Mouse (Mus musculus) midbrain, embryonic 11.5 days (tissue): ENCODE results near the gene Rmdn2. TPM values are rescaled to one million over a fixed set of nuclear protein-coding genes. Genes with fewer than 3 reads are reported as not detected.
A peak's percentile ranks its signal among the peaks of the same experiment; 100 is the strongest.

Experiments
- ATAC-seq: fragments of 200-750 bp; cut with Nextera tagmentation; 2 replicates; pipeline ENCODE4 v1.8.0; 2017; ENCODE audit warnings: moderate TSS enrichment, moderate library complexity; ENCODE audit not compliant: low FRiP score
- DNase-seq: peaks from one replicate; pipeline ENCODE4 v3.0.0; 2015; ENCODE audit warnings: low spot score; ENCODE audit errors: missing footprints
- H3K27ac ChIP-seq: fragments of 300-500 bp; sonication (generic); 2 replicates; pipeline ENCODE4 v1.5.1; 2014; ENCODE audit warnings: low read depth, low read length
- H3K27me3 ChIP-seq: fragments of 300-500 bp; sonication (generic); 2 replicates; pipeline ENCODE4 v1.6.1; 2014; ENCODE audit warnings: mild to moderate bottlenecking, low read length, moderate library complexity, mixed read lengths; ENCODE audit not compliant: control insufficient read depth, insufficient read depth
- H3K36me3 ChIP-seq: fragments of 300-500 bp; sonication (generic); 2 replicates; pipeline ENCODE4 v1.6.1; 2014; ENCODE audit warnings: mild to moderate bottlenecking, low read length, moderate library complexity, mixed read lengths; ENCODE audit not compliant: control insufficient read depth, insufficient read depth
- H3K4me1 ChIP-seq: fragments of 300-500 bp; sonication (generic); 2 replicates; pipeline ENCODE4 v1.6.1; 2014; ENCODE audit warnings: low read length; ENCODE audit not compliant: control insufficient read depth, insufficient read depth
- H3K4me2 ChIP-seq: fragments of 300-500 bp; sonication (generic); 2 replicates; pipeline ENCODE4 v1.6.1; 2014; ENCODE audit warnings: mild to moderate bottlenecking, moderate library complexity
- H3K4me3 ChIP-seq: fragments of 300-500 bp; sonication (generic); 2 replicates; pipeline ENCODE4 v1.5.1; 2014; ENCODE audit warnings: low read depth, low read length
- H3K9ac ChIP-seq: fragments of 300-500 bp; sonication (generic); 2 replicates; pipeline ENCODE4 v1.6.1; 2014; ENCODE audit warnings: low read length
- H3K9me3 ChIP-seq: fragments of 300-500 bp; sonication (generic); 2 replicates; pipeline ENCODE4 v1.6.1; 2016; ENCODE audit warnings: low read length; ENCODE audit not compliant: control insufficient read depth
- WGBS: fragments of 180-500 bp; shearing (Covaris S2); extraction: QIAGEN DNeasy Blood & Tissue Kit; methylation state at CpG from one replicate; pipeline ENCODE4 v1.1.7; 2014; 5-methylcytosine and 5-hydroxymethylcytosine counted together
- polyA plus RNA-seq: library from polyadenylated mRNA; unstranded; fragments of >200 nt; fragmentation: Nextera tagmentation; extraction: Ambion mirVana; gene quantifications from 2 replicates; pipeline ENCODE4 v1.2.1, GENCODE M21; 2014

Rmdn2 gene
- polyA plus RNA-seq, 1 experiment from 2014 or later, result 5.7 TPM

DNA sequence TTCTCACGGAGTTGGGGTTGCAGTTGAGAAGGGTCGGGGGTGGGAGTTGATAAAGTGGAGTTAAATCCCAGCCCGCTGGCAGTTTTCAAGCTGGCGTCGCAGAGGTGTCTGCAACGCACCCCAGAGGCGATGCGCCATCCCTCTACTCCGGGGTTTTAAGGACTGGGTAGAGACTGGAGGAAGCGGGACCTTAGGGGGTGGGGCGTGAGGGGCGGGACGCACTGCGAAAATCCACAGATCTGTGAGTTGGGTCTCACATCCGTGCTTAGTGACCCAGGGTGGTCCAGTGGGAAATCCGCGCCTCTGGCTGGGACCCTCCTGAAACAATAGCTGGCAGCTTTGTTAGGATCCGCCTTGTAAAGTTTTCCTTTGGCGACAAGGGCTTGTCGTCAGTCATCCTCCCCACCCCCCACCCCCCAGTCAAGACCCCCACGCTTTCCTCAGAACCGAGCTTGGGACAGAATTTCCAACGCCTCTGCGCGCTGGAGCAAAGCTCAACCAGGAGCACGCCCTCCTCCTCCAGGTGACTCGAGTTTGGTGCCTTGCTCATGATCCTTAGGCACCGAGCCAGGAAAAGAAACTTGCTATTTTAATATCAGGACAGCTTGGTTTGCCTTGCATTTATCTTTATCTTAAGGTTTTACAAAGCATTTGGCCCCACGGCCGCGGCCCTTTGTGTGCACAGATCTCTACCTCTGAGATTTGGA is 103.4 kb downstream of the Rmdn2 start, which contains the start of gene Cyp1b1:
TSS of gene Cyp1b1 (minus strand) at position 131 of the 707 bp plus-strand sequence.
- peak within 1 kb of the TSS; percentile 58 for H3K9ac ChIP-seq
- ATAC-seq (peak; percentile 45), DNase-seq (no peak)
- H3K4me3 ChIP-seq, result peak within 1 kb of the TSS; percentile 38
- H3K4me1 ChIP-seq, result peaks cover 19% of the 10 kb centered on the region
- no peaks in the 10 kb centered on the region for H3K36me3 ChIP-seq
- WGBS, result under 1% methylated on average over 31 of the region's 31 CpGs
- peak within 1 kb of the TSS; percentile 87 for H3K4me2 ChIP-seq
- H3K9me3 ChIP-seq, result peaks cover 4% of the 10 kb centered on the region; the same call in 1 of the 2 replicates
- H3K27me3 ChIP-seq, result peaks cover 49% of the 10 kb centered on the region
- no peak within 1 kb of the TSS for H3K27ac ChIP-seq

DNA sequence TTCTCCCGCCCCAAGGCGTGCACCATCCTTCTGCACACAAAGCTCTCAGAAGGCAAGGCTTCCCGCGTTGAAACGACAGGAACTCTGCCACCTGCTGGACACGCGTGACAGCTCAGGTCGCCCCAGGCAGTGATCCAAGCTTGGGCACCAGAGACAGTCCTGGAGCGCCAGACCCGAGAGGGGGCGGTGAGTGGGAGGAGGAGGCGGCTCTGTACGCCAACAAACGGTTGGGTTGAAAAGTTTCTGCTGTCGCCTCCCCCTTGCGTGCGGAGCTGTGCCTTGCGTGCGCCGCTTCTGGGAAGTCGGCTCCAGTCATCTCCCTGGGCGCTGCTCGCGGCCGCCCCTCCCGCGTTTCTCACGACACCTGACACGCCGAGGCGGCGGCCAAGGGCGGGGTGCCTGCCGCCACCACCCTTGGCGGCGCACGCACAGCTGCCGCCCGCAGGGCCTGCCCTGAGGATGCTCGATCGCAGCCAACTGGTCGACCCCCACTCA is 104.0 kb downstream of the Rmdn2 start:
- peaks cover 45% of the 10 kb centered on the region for H3K27me3 ChIP-seq
- H3K4me2 ChIP-seq, result peak overlapping the region; percentile 87
- DNase-seq (peak; percentile 99), ATAC-seq (peak; percentile 89)
- peaks cover 4% of the 10 kb centered on the region; the same call in 1 of the 2 replicates for H3K9me3 ChIP-seq
- under 1% methylated on average over 41 of the region's 42 CpGs for WGBS
- H3K36me3 ChIP-seq, result no peaks in the 10 kb centered on the region
- H3K4me1 ChIP-seq, result peaks cover 19% of the 10 kb centered on the region
- no peak overlapping the region for H3K27ac ChIP-seq
- H3K4me3 ChIP-seq, result peak overlapping the region; percentile 38
- peak overlapping the region; percentile 58 for H3K9ac ChIP-seq

DNA sequence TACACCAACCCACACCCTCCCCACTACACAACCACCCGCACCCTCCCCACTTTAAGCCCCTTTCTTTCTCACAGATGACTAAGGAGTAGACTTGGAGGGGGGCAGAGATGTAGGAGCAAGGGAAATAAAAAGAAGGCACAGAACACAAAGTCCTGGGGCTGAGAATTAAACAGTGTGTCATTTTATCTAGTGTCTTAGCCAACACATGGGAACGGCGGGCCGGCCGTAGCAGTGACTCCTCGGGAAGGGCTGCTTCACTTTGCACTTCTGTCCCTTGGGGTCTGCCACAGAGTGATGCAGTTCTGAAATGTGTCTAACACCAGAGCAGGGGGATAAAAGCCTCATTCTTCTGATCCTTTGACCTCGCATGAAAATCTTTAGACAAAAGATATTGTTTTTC is 109.0 kb downstream of the Rmdn2 start:
- ATAC-seq, result no peak
- Histone ChIP-seq H3K27ac (no peak overlapping the region), H3K9me3 (peaks cover 4% of the 10 kb centered on the region; the same call in 1 of the 2 replicates), H3K4me3 (no peak overlapping the region), H3K9ac (no peak overlapping the region), H3K27me3 (no peaks in the 10 kb centered on the region; the same call in 1 of the 2 replicates), H3K4me2 (no peak overlapping the region), H3K4me1 (no peaks in the 10 kb centered on the region), H3K36me3 (no peaks in the 10 kb centered on the region)
- 81% methylated on average over 7 of the region's 7 CpGs for WGBS
- DNase-seq, result no peak

DNA sequence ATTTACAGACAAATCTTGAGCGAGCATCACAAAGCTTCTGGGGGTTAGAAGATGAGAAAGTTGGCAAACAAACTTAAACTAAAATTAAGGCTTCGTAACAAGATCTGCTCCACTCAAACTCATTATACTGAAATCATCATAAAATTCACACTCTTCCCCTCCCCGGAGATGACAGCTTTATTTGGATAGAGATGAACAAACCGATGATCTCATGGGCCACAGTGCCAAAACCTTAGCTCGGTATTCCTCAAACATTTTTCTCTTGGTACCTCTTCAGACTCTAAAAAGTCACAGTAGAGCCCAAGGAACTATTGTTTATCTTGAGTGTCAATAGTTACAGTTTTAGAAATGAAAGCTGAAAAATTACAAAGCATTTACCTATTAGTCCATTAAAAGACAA is 115.0 kb downstream of the Rmdn2 start:
- Histone ChIP-seq H3K9me3 (no peaks in the 10 kb centered on the region), H3K9ac (no peak overlapping the region), H3K4me3 (no peak overlapping the region), H3K4me1 (peaks cover 2% of the 10 kb centered on the region), H3K36me3 (no peaks in the 10 kb centered on the region), H3K4me2 (no peak overlapping the region), H3K27ac (no peak overlapping the region), H3K27me3 (no peaks in the 10 kb centered on the region)
- WGBS, result 86% methylated on average over 5 of the region's 5 CpGs
- ATAC-seq, result no peak
- no peak for DNase-seq

DNA sequence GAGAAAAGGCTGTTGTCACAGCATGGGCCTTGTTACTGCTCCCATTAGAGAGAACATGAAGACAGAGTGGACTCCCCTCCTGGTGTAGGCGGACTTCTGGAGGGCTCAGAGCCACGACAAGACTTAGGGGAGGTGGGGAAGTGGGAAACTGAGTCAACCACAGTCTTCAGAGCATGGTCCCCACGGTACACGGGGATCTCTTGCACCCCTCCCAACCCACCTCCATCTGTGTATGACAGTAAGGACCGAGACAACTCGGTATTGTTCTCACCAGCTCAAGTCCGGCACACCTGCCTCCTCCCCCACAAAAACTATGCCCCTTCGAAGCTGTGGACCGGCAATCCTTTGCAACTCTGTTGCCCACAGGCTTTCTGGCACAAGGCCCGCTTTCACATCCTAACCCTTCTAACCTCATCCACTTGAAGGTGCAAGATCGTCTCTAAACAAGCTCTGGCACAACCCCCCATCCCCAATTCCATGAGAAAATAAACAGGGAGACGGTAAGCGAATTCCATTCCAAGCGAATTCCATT is 116.5 kb downstream of the Rmdn2 start:
- no peak overlapping the region for H3K4me3 ChIP-seq
- WGBS, result 36% methylated on average over 14 of the region's 14 CpGs
- H3K27me3 ChIP-seq, result no peaks in the 10 kb centered on the region
- H3K4me1 ChIP-seq, result peaks cover 6% of the 10 kb centered on the region
- no peaks in the 10 kb centered on the region for H3K9me3 ChIP-seq
- H3K27ac ChIP-seq, result no peak overlapping the region
- no peak overlapping the region for H3K9ac ChIP-seq
- no peak for ATAC-seq
- H3K36me3 ChIP-seq, result no peaks in the 10 kb centered on the region
- peak; percentile 83 for DNase-seq
- 0 out of 2 replicates have a peak overlapping the region, but pooled peaks have one; percentile 2 for H3K4me2 ChIP-seq

DNA sequence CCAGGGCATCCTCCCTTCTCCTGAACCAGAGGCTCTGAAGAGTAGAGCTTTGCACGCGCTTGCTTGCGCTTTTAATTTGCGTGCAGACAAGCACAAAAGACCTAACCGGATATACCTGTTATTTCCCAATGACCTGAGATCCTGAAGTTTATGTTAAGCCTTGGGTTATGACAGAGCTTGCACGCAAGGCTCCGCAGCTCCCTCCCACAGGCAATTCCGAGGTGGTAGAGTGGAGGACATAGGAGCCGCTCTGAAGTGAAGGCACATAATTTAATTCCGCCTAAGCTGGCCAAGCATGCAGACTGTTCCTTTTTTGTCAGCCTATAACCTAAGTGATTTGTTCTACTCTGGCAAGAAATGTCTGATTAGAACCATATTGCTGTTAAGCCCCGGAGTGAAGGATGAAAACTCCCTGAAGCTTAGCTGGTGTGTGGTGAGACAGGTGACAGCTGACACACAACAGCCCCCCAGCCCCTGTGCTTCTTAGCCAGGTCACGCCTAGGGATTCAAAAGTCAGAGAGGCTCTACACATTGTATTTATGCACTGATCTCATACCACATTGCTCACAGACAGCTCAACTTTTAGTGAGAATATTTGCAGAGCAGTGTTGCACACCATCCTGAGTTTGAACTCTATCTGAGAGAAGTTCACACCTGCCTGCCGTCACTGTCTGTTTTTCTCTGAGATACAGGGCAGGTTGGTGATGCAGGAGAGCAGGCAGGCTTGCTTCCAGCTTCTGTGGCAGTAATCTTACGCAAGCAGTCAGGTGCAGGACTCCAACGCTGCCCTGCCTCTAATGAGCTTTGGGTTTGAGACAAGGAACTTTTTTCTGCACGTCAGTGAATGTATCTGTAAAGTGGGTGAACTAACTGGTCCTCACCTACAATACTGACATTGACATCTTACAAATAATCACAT is 117.2 kb downstream of the Rmdn2 start:
- no peaks in the 10 kb centered on the region for H3K36me3 ChIP-seq

DNA sequence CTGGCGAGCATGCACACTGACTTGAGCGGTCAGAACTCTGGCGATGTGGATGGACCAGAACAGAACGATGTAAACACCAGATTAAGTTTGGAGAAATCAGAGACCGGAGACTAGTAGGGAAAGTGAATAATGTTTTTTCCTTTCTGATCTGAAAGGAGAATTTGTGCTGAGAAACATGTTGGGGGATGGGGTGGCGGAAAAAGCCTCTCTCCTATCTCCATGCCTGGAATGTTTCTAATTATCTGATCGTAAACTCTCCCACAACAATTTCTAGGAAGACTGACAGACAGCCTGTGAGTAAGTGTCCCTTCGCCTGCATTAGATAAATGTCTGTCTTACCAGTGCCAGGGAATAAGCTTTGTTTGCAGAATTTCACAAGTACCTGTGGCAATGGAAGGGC is 119.3 kb downstream of the Rmdn2 start:
- H3K27me3 ChIP-seq, result no peaks in the 10 kb centered on the region
- no peak overlapping the region for H3K4me3 ChIP-seq
- 81% methylated on average over 8 of the region's 8 CpGs for WGBS
- ATAC-seq (no peak), DNase-seq (peak; percentile 68)
- no peak overlapping the region for H3K9ac ChIP-seq
- no peak overlapping the region for H3K27ac ChIP-seq
- H3K4me1 ChIP-seq, result peaks cover 12% of the 10 kb centered on the region
- no peaks in the 10 kb centered on the region for H3K9me3 ChIP-seq
- no peaks in the 10 kb centered on the region for H3K36me3 ChIP-seq
- no peak overlapping the region for H3K4me2 ChIP-seq

More for the DNA sequence above, 117.2 kb downstream of the Rmdn2 start:
- H3K27me3 ChIP-seq, result no peaks in the 10 kb centered on the region
- WGBS, result 36% methylated on average over 16 of the region's 16 CpGs
- peaks cover 12% of the 10 kb centered on the region for H3K4me1 ChIP-seq
- ATAC-seq, result no peak
- no peak overlapping the region for H3K27ac ChIP-seq
- no peaks in the 10 kb centered on the region for H3K9me3 ChIP-seq
- DNase-seq, result no peak
- no peak overlapping the region for H3K9ac ChIP-seq
- no peak overlapping the region for H3K4me3 ChIP-seq
- H3K4me2 ChIP-seq, result 0 out of 2 replicates have a peak overlapping the region, but pooled peaks have one; percentile 2

DNA sequence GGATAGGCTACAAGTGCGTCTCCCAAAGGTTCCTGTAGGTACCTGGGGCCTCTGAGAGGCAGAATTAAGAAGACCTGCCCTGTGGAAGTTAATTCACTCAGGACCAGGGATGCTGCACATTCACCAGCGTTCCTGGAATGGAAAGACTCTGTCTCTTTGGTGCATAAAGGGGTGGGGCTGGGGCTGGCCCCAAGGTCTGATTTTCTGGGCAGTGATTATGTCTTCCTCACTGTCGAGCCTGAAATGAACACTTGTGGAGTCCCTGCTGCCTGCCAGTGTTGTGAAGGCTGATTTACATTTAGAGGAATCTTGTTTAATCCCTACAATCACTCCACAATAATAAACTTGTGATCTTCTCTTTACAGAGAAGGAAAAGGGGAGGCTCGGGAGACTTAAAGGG is 121.4 kb downstream of the Rmdn2 start:
- DNase-seq (no peak), ATAC-seq (peak; percentile 50; the same call in 1 of the 2 replicates)
- no peak overlapping the region for H3K4me2 ChIP-seq
- H3K4me1 ChIP-seq, result peaks cover 12% of the 10 kb centered on the region
- no peaks in the 10 kb centered on the region for H3K9me3 ChIP-seq
- H3K4me3 ChIP-seq, result no peak overlapping the region
- H3K27ac ChIP-seq, result no peak overlapping the region
- no peaks in the 10 kb centered on the region for H3K36me3 ChIP-seq
- WGBS, result 35% methylated on average over 4 of the region's 4 CpGs
- no peak overlapping the region for H3K9ac ChIP-seq
- H3K27me3 ChIP-seq, result no peaks in the 10 kb centered on the region
